Comparison of ENCODE assay signal across 8 mouse cellular contexts in the genomic region with DNA sequence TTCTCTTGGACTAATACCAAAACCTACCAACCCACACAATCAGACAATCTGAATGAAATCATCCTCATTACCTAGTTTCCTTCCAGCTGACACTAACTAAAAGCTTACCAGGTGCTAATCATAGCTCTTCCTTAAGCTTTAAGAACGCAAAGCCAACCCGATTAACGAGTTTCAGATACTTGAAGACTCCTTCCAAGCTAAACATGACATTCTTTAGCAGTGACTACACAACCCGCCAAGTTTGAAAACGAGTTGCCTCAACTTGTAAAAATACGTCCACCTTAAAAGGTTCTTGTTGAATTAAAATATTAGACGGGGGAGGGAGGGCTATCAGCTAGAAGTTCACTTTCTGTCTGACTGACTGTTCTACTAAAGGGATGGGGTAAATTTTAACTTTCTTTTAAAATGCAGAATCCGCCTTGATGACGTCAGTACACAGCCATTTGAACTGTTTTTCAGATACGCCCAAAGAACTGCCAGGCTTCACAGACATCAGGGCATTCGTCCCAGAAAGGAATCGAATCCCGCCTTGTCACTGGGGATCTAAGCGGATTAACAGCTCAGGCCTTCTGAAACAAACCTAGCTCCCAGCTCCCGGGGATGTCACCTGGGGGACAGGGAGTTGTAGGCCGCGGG. TPM values are rescaled to one million over a fixed set of nuclear protein-coding genes. Genes with fewer than 3 reads are reported as not detected.
DNase-seq lines count a peak whose midpoint lies in the region; ATAC-seq and TF ChIP-seq lines count a peak whose summit lies in the region.

No protein-coding gene starts in this region.

- H3K4me1 ChIP-seq in E14TG2a.4 (replicated peaks; ENCODE audit: low read depth, low read length), result peaks cover 16% of the 10 kb centered on the region
- H3K4me1 ChIP-seq in embryonic facial prominence, embryonic 14.5 days (ENCODE audit: control insufficient read depth, insufficient read depth, low read length), result no peaks in the 10 kb centered on the region; the same call in 1 of the 2 replicates

- H3K27ac ChIP-seq in embryonic facial prominence, embryonic 14.5 days (replicated peaks; ENCODE audit: low read depth, low read length), result peak overlapping the region; percentile 75

- peaks cover 8% of the 10 kb centered on the region; the same call in 1 of the 2 replicates for H3K36me3 ChIP-seq in E14TG2a.4 (ENCODE audit: insufficient read depth, low read length)
- H3K36me3 ChIP-seq in embryonic facial prominence, embryonic 14.5 days (ENCODE audit: control insufficient read depth, insufficient read depth, low read length), result no peaks in the 10 kb centered on the region

- no peak; the same call in 1 of the 2 replicates for ATAC-seq in embryonic facial prominence, embryonic 14.5 days (ENCODE audit: low read depth)
- peak; percentile 27 for ATAC-seq in megakaryocyte progenitor cell, adult 5-6 weeks (replicated peaks; ENCODE audit: poor library complexity)

- TF ChIP-seq CTCF in E14TG2a.4 (conservative IDR thresholded peaks at IDR 0.05; ENCODE audit: low read length), result no peak

- peak overlapping the region; percentile 85 for H3K4me2 ChIP-seq in embryonic facial prominence, embryonic 14.5 days (ENCODE audit: low read depth, low read length)

- DNase-seq in gastrocnemius, postnatal 25 days, result peak; percentile 5
- no peak for DNase-seq in gastrocnemius, postnatal 10 days
- DNase-seq in embryonic facial prominence, embryonic 14.5 days (ENCODE audit: low spot score), result peak; percentile 87
- DNase-seq in hindlimb bud, embryonic 11.5 days (ENCODE audit: extremely low spot score, low read depth, low spot score), result peak; percentile 26
- no peak for DNase-seq in layer of hippocampus, adult 9-10 months (ENCODE audit: low spot score)
- no peak for DNase-seq in gastrocnemius, adult 8-10 months (ENCODE audit: low spot score in 2 of 2)

- H3K4me3 ChIP-seq in E14TG2a.4 (replicated peaks; ENCODE audit: low read length), result peak overlapping the region; percentile 89
- H3K4me3 ChIP-seq in embryonic facial prominence, embryonic 14.5 days (ENCODE audit: low read depth, low read length), result peak overlapping the region; percentile 75

- no peaks in the 10 kb centered on the region for H3K9me3 ChIP-seq in E14TG2a.4 (ENCODE audit: low read length)
- H3K9me3 ChIP-seq in embryonic facial prominence, embryonic 14.5 days (ENCODE audit: control insufficient read depth, low read length), result no peaks in the 10 kb centered on the region

- 2% methylated on average over 16 of the region's 17 CpGs for WGBS in embryonic facial prominence, embryonic 14.5 days

- H3K9ac ChIP-seq in embryonic facial prominence, embryonic 14.5 days (ENCODE audit: low read depth, low read length), result peak overlapping the region; percentile 69

- no peaks in the 10 kb centered on the region; the same call in 1 of the 2 replicates for H3K27me3 ChIP-seq in E14TG2a.4 (ENCODE audit: insufficient read depth, low read length)
- no peaks in the 10 kb centered on the region for H3K27me3 ChIP-seq in embryonic facial prominence, embryonic 14.5 days (replicated peaks; ENCODE audit: control insufficient read depth, insufficient read depth, low read length)

RNA-seq across cellular contexts. Expression of a gene that starts 0.6 kb away (rescaled TPM):
- total RNA-seq in gastrocnemius, postnatal 25 days (2021), result under 1 TPM; 0.36 to 0.72 TPM
- total RNA-seq in gastrocnemius, postnatal 10 days (2021), result 1 to 10 TPM; 5.3 to 6.9 TPM
- 9.5 and 13.1 TPM in 2 replicates for polyA plus RNA-seq in embryonic facial prominence, embryonic 14.5 days (2014; fragmentation: Nextera tagmentation; extraction: Ambion mirVana)
- 46.1 and 48.2 TPM in 2 replicates for total RNA-seq in megakaryocyte progenitor cell, adult 5-6 weeks (2015)
- total RNA-seq in megakaryocyte progenitor cell, adult 5-6 weeks (2017), result 60.1 and 106 TPM in 2 replicates
- total RNA-seq in gastrocnemius, adult 8-10 months (2022), result under 1 TPM in 2 of 4 experiments, not detected in 2; 0.15 to 0.27 TPM

Comparison
In these comparisons a context has a peak if more than half of its experiments do, and no peak if none do; other contexts are left out.
1. DNase-seq: peak in gastrocnemius, postnatal 25 days (single experiment), embryonic facial prominence, embryonic 14.5 days (single experiment) and hindlimb bud, embryonic 11.5 days (single experiment); none in gastrocnemius, postnatal 10 days (single experiment), layer of hippocampus, adult 9-10 months (single experiment) and gastrocnemius, adult 8-10 months (0 of 2).
2. RNA of a gene that starts 0.6 kb away (total RNA-seq): 46.1 to 106 TPM in megakaryocyte progenitor cell, adult 5-6 weeks; 5.3 to 6.9 TPM in gastrocnemius, postnatal 10 days, 0.36 to 0.72 TPM in gastrocnemius, postnatal 25 days and 0.15 to 0.27 TPM in gastrocnemius, adult 8-10 months; every median in the first group is over 4 times any median in the second.